Mouse (Mus musculus) hindbrain, embryonic 14.5 days (tissue): Measurements from ENCODE around the gene Dap3. TPM values are rescaled to one million over a fixed set of nuclear protein-coding genes. Genes with fewer than 3 reads are reported as not detected.
"Not testable (repeated sequence)": the region's sequence is repeated elsewhere in the genome, so short reads cannot be mapped to it uniquely, and the experiment has no call there.

Experiments
- ATAC-seq: fragments of 200-750 bp; cut with Nextera tagmentation; 2 replicates; pipeline ENCODE4 v1.8.0; 2017; ENCODE audit warnings: moderate number of reproducible peaks, mild to moderate bottlenecking, moderate TSS enrichment, moderate library complexity; ENCODE audit not compliant: low FRiP score
- DNase-seq: peaks from one replicate; pipeline ENCODE4 v3.0.0-alpha.2; 2015; ENCODE audit warnings: low spot score
- H3K27ac ChIP-seq: fragments of 300-500 bp; sonication (generic); 2 replicates; pipeline ENCODE4 v1.5.1; 2014; ENCODE audit warnings: mild to moderate bottlenecking, moderate library complexity
- H3K27me3 ChIP-seq: fragments of 300-500 bp; sonication (generic); 2 replicates; pipeline ENCODE4 v1.6.1; 2014; ENCODE audit warnings: mild to moderate bottlenecking, low read length, mixed read lengths; ENCODE audit not compliant: control insufficient read depth, insufficient read depth
- H3K36me3 ChIP-seq: fragments of 300-500 bp; sonication (generic); replicated peaks from 2 replicates; pipeline ENCODE4 v1.6.1; 2014; ENCODE audit not compliant: control insufficient read depth, insufficient read depth
- H3K4me1 ChIP-seq: fragments of 300-500 bp; sonication (generic); replicated peaks from 2 replicates; pipeline ENCODE4 v1.6.1; 2014; ENCODE audit warnings: antibody characterized with exemption, low read length, mixed read lengths; ENCODE audit not compliant: control insufficient read depth, insufficient read depth
- H3K4me2 ChIP-seq: fragments of 300-500 bp; sonication (generic); replicated peaks from 2 replicates; pipeline ENCODE4 v1.6.1; 2014; ENCODE audit warnings: mild to moderate bottlenecking, moderate library complexity
- H3K4me3 ChIP-seq: fragments of 300-500 bp; sonication (generic); replicated peaks from 2 replicates; pipeline ENCODE4 v1.5.1; 2014; ENCODE audit warnings: mild to moderate bottlenecking, low read length
- H3K9ac ChIP-seq: fragments of 300-500 bp; sonication (generic); 2 replicates; pipeline ENCODE4 v1.6.1; 2014
- H3K9me3 ChIP-seq: fragments of 300-500 bp; sonication (generic); 2 replicates; pipeline ENCODE4 v1.6.1; 2016; ENCODE audit warnings: low read length; ENCODE audit not compliant: control insufficient read depth
- WGBS: fragments of 180-500 bp; shearing (Covaris S2); extraction: QIAGEN DNeasy Blood & Tissue Kit; methylation state at CpG from one replicate; pipeline ENCODE4 v1.1.7; 2014; 5-methylcytosine and 5-hydroxymethylcytosine counted together
- polyA plus RNA-seq: library from polyadenylated mRNA; unstranded; fragments of >200 nt; fragmentation: Nextera tagmentation; extraction: Ambion mirVana; gene quantifications from 2 replicates; pipeline ENCODE4 v1.2.1, GENCODE M21; 2014

Dap3 gene
- polyA plus RNA-seq, 1 experiment from 2014 or later, result 120 TPM

- H3K4me1 ChIP-seq, H3K36me3 ChIP-seq, H3K27me3 ChIP-seq, H3K27ac ChIP-seq, H3K9ac ChIP-seq, H3K9me3 ChIP-seq, ATAC-seq, DNase-seq, H3K4me3 ChIP-seq, H3K4me2 ChIP-seq: not testable (repeated sequence)
- WGBS, result 94% methylated on average over 4 of the region's 4 CpGs
Measured at GRCm38 (mm10) chr3:88882536-88882935, 68.4 kb downstream of the Dap3 start.

Other genes starting within 250 kb of the Dap3 start
- 66.4 and 66.6 TPM in 2 replicates for gene Rit1, start 234.3 kb downstream of the Dap3 start, polyA plus RNA-seq
- 207 and 233 TPM in 2 replicates for gene Syt11, start 176.0 kb downstream of the Dap3 start, polyA plus RNA-seq
- 14.8 and 17.7 TPM in 2 replicates for gene Gon4l, start 116.0 kb downstream of the Dap3 start, polyA plus RNA-seq
- 49.4 and 50.1 TPM in 2 replicates for gene Msto1, start 37.2 kb downstream of the Dap3 start, polyA plus RNA-seq
- 20.0 and 21.4 TPM in 2 replicates for gene Ash1l, start 559 bp downstream of the Dap3 start, polyA plus RNA-seq
- gene Rusc1, start 142.1 kb upstream of the Dap3 start, polyA plus RNA-seq, result 95.7 and 117 TPM in 2 replicates
- not detected in 2 replicates for gene Gm43738, start 149.9 kb upstream of the Dap3 start, polyA plus RNA-seq
- 416 and 468 TPM in 2 replicates for gene Fdps, start 150.8 kb upstream of the Dap3 start, polyA plus RNA-seq
- 0.11 TPM in 1 of 2 replicates, not detected in the other for gene Pklr, start 185.0 kb upstream of the Dap3 start, polyA plus RNA-seq
- 29.9 and 36.8 TPM in 2 replicates for gene Hcn3, start 209.0 kb upstream of the Dap3 start, polyA plus RNA-seq
- gene Clk2, start 213.6 kb upstream of the Dap3 start, polyA plus RNA-seq, result 19.0 and 19.2 TPM in 2 replicates
- 128 and 134 TPM in 2 replicates for gene Scamp3, start 226.3 kb upstream of the Dap3 start, polyA plus RNA-seq
- gene Fam189b, start 232.0 kb upstream of the Dap3 start, polyA plus RNA-seq, result 32.9 and 33.3 TPM in 2 replicates